In the genomic region with DNA sequence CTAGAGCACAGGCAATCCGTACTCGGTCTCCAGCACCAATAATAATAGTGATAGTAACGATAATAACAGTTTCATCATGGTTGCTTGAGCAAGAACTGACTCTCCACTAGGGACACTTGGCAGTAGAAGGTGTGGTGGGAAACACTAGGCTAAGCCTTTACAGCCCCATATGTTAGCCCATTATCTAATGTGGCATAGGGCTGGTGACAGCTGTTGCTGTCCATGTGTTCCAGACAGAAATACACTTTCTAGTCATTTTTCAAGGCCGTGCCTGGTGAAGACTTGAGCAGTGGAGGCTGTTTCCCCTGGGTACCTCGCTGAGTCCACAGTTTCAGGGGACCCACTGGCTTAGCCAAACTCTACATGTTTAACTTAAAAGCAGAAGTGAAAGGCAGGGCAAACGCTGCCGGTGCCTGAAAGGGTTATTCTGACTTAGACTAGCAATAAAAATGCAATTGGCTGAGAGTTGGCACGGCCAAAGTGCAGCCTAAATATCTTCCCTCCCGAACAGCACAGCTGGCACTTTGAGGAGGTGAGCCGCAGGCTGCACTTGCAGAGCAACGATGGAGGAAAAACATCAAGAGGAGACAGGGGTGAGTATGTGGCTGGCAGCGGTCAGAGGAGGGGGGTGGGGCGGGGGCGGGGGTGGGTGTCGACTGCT, we compare ENCODE assay signal across 11 mouse cellular contexts. TPM values are rescaled to one million over a fixed set of nuclear protein-coding genes. Genes with fewer than 3 reads are reported as not detected.
DNase-seq lines count a peak whose midpoint lies in the region; ATAC-seq and TF ChIP-seq lines count a peak whose summit lies in the region.
"Had no signal": no experiment of that assay in that cellular context is flagged by ENCODE, and none has a peak within 500 bp of the region (broad histone marks: within the 10 kb centered on the region; RNA-seq: fewer than 3 reads in every experiment).

No protein-coding gene starts in this region.

- H3K4me2 ChIP-seq in intestine, embryonic 16.5 days (ENCODE audit: low read depth, low read length), result peak overlapping the region; percentile 40

- no peak for TF ChIP-seq CTCF in E14TG2a.4 (conservative IDR thresholded peaks at IDR 0.05; ENCODE audit: low read length)

- H3K9ac ChIP-seq in intestine, embryonic 16.5 days (ENCODE audit: low read depth, low read length), result no peak overlapping the region
- H3K9ac ChIP-seq: embryonic facial prominence, embryonic 13.5 days had no signal

- H3K4me1 ChIP-seq in E14TG2a.4 (replicated peaks; ENCODE audit: low read depth, low read length), result peaks cover 24% of the 10 kb centered on the region
- peaks cover 27% of the 10 kb centered on the region for H3K4me1 ChIP-seq in intestine, embryonic 16.5 days (ENCODE audit: control insufficient read depth, insufficient read depth, low read length)
- H3K4me1 ChIP-seq in megakaryocyte, embryonic 14.5 days, result peaks cover 86% of the 10 kb centered on the region

- peak overlapping the region; percentile 67 for H3K4me3 ChIP-seq in E14TG2a.4 (replicated peaks; ENCODE audit: low read length)
- peak overlapping the region; percentile 1; the same call in 1 of the 2 replicates for H3K4me3 ChIP-seq in intestine, embryonic 16.5 days (ENCODE audit: low read length)
- H3K4me3 ChIP-seq in megakaryocyte, embryonic 14.5 days (replicated peaks), result peak overlapping the region; percentile 53
- H3K4me3 ChIP-seq: embryonic facial prominence, embryonic 13.5 days; heart, adult 2 months had no signal

- DNase-seq in layer of hippocampus, adult 9-11 months, result peak; percentile 34
- DNase-seq in layer of hippocampus, postnatal 36 days, result no peak
- DNase-seq in urinary bladder, postnatal 10 days (ENCODE audit: low spot score), result no peak
- no peak for DNase-seq in heart, adult 11 months
- no peak for DNase-seq in embryo, embryonic 11 days
- DNase-seq: heart, adult 2 months had no signal

- peak; percentile 64 for ATAC-seq in intestine, embryonic 16.5 days

- no peaks in the 10 kb centered on the region for H3K36me3 ChIP-seq in E14TG2a.4 (ENCODE audit: insufficient read depth, low read length)
- no peaks in the 10 kb centered on the region for H3K36me3 ChIP-seq in intestine, embryonic 16.5 days (ENCODE audit: control insufficient read depth, insufficient read depth, low read length)
- no peaks in the 10 kb centered on the region for H3K36me3 ChIP-seq in megakaryocyte, embryonic 14.5 days (replicated peaks; ENCODE audit: low read length)
- H3K36me3 ChIP-seq: embryonic facial prominence, embryonic 13.5 days had no signal

- peaks cover 4% of the 10 kb centered on the region for H3K9me3 ChIP-seq in E14TG2a.4 (ENCODE audit: low read length)
- H3K9me3 ChIP-seq in intestine, embryonic 16.5 days (ENCODE audit: control insufficient read depth, low read length), result no peaks in the 10 kb centered on the region
- peaks cover 7% of the 10 kb centered on the region; the same call in 1 of the 2 replicates for H3K9me3 ChIP-seq in megakaryocyte, embryonic 14.5 days
- H3K9me3 ChIP-seq: embryonic facial prominence, embryonic 13.5 days had no signal

- peaks cover 7% of the 10 kb centered on the region; the same call in 1 of the 2 replicates for H3K27me3 ChIP-seq in E14TG2a.4 (ENCODE audit: insufficient read depth, low read length)
- H3K27me3 ChIP-seq in intestine, embryonic 16.5 days (replicated peaks; ENCODE audit: control insufficient read depth, insufficient read depth, low read length), result no peaks in the 10 kb centered on the region
- peaks cover 13% of the 10 kb centered on the region for H3K27me3 ChIP-seq in megakaryocyte, embryonic 14.5 days (replicated peaks)
- H3K27me3 ChIP-seq: embryonic facial prominence, embryonic 13.5 days had no signal

- 28% methylated on average over 15 of the region's 15 CpGs for WGBS in intestine, embryonic 16.5 days

- H3K27ac ChIP-seq in intestine, embryonic 16.5 days (ENCODE audit: low read length), result no peak overlapping the region
- H3K27ac ChIP-seq: embryonic facial prominence, embryonic 13.5 days; heart, adult 2 months had no signal

RNA-seq across cellular contexts. Expression of a gene that starts 1.2 kb away (rescaled TPM):
- total RNA-seq in layer of hippocampus, postnatal 36 days (2021), result 1 to 10 TPM; 3.8 to 5.7 TPM
- 2.4 and 3.4 TPM in 2 replicates for polyA plus RNA-seq in intestine, embryonic 16.5 days (2015; fragmentation: Nextera tagmentation; extraction: Ambion mirVana)
- polyA plus RNA-seq in megakaryocyte, embryonic 14.5 days (2012; ENCODE audit: insufficient read depth, low replicate concordance), result 0.15 TPM in 1 of 2 replicates, not detected in the other

RNA-seq across cellular contexts. Expression of a gene that starts 28.5 kb away (rescaled TPM):
- not detected for total RNA-seq in layer of hippocampus, postnatal 36 days (2021)
- 1.1 and 1.6 TPM in 2 replicates for polyA plus RNA-seq in intestine, embryonic 16.5 days (2015; fragmentation: Nextera tagmentation; extraction: Ambion mirVana)
- not detected in 2 replicates for polyA plus RNA-seq in megakaryocyte, embryonic 14.5 days (2012; ENCODE audit: insufficient read depth, low replicate concordance)
- total RNA-seq: heart, adult 2 months; left cerebral cortex, adult 8-10 months had no signal
- polyA plus RNA-seq: embryonic facial prominence, embryonic 13.5 days; heart, adult 2 months had no signal

RNA-seq across cellular contexts. Expression of a gene that starts 33.1 kb away (rescaled TPM):
- 1 to 10 TPM; 1.2 to 1.3 TPM for total RNA-seq in layer of hippocampus, postnatal 36 days (2021)
- polyA plus RNA-seq in intestine, embryonic 16.5 days (2015; fragmentation: Nextera tagmentation; extraction: Ambion mirVana), result 1.6 and 1.8 TPM in 2 replicates
- polyA plus RNA-seq in megakaryocyte, embryonic 14.5 days (2012; ENCODE audit: insufficient read depth, low replicate concordance), result 1.1 and 1.9 TPM in 2 replicates

Comparison
In these comparisons a context has a peak if more than half of its experiments do, and no peak if none do; other contexts are left out.
1. H3K4me3 ChIP-seq: peak in every context shown above with its lines; median percentile 67 in E14TG2a.4; 53 in megakaryocyte, embryonic 14.5 days; 1 in intestine, embryonic 16.5 days.